Mouse (Mus musculus): ENCODE results near the gene Fgf15. TPM values are rescaled to one million over a fixed set of nuclear protein-coding genes. Genes with fewer than 3 reads are reported as not detected.

Fgf15 gene
- polyA plus RNA-seq (2012; rRNA removed) = 24.3 and 38.0 TPM in 2 replicates

DNA sequence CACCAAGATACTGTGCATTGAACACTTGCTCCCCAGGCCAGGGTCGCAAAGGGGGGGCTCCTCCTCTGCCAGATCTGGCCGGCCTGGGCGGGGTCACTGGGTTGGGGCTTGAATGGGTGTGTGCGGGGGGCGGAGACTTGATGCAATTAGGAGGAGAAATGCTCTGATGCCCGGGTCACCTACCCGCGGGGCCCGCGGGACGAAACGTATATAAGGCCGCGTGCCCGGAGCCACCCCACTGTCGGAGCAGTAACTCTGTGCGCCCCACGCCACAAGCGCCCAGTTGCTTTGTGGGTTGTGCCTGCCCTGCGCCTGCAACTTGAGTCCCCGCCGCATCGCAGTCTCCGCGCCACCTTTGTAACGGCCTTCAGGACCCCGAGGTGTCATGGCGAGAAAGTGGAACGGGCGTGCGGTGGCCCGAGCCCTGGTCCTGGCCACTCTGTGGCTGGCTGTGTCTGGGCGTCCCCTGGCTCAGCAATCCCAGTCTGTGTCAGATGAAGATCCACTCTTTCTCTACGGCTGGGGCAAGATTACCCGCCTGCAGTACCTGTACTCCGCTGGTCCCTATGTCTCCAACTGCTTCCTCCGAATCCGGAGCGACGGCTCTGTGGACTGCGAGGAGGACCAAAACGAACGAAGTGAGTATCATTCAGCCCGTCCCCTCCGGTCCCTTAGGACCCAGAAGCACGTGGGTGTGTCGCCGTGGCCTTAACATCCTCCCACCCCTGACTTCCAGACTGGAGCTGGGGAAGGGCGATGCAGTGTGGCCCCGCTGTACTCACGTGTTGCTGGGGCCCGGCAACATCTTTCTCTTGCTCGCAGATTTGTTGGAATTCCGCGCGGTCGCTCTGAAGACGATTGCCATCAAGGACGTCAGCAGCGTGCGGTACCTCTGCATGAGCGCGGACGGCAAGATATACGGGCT lies at the start of gene Fgf15:
Gene Fgf15 (plus strand): TSS at position 238 of the 925 bp plus-strand sequence.

DNA sequence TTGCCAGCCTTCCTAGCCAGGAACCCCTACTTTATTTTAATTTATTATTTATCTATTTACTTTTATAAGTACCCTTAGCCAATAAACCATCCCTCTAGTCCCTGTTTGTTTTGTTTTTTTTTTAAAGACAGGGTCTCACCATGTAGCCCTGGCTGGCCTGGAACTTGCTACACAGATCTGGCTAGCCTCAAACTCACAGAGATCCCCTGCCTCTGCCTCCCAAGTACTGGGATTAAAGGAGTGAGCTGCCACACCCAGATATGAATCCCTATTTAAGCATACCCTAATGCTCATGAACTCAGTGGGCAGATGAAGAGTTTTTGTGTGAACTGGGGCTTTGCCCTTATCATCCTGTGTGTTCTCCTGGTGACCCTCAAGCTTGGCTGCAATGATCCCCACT lies 49.3 kb upstream of the Fgf15 start, which contains the start of gene Fgf4:
Gene Fgf4 (plus strand): TSS at position 301 of the 400 bp plus-strand sequence.

DNA sequence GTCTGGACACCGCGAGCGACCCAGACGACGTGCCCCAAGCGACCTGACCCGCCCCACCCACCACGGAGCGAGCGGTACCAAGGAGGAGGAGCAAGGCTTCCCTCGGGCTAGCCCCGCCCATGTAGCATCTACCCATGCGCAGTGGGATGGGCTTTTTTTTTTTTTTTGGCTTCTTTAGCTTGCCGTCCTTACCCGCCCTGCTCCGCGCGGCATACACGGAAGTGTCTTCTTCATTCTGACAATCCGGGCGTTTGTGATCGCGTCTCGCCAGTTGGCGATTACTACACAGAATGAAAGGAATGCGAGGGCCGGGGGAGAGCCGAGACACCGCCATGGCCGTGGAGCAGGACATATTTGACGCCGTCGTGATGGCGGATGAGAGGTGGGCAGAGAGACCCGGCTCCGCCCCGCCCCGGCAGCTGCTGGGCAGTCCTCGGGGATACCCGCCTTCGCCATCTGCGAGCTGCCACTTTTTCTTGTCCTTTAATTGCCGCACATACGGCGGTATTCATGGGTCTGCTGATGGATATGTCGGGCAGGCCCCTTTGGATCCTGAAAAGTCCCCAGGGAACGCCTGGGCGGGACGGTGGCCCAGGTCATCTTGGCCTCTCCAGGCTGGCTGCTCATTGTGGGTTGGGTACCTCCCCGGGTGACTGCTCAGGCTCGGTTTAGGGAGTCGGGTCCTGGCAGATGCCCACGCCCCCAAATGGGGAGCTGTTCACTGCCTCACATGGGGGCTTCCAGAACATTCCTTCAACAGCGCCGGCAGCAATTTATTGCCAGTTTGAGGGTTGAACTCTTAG lies 18.8 kb downstream of the Fgf15 start, which contains the start of gene LTO1:
Gene LTO1 (plus strand): TSS at position 153 of the 803 bp plus-strand sequence.

DNA sequence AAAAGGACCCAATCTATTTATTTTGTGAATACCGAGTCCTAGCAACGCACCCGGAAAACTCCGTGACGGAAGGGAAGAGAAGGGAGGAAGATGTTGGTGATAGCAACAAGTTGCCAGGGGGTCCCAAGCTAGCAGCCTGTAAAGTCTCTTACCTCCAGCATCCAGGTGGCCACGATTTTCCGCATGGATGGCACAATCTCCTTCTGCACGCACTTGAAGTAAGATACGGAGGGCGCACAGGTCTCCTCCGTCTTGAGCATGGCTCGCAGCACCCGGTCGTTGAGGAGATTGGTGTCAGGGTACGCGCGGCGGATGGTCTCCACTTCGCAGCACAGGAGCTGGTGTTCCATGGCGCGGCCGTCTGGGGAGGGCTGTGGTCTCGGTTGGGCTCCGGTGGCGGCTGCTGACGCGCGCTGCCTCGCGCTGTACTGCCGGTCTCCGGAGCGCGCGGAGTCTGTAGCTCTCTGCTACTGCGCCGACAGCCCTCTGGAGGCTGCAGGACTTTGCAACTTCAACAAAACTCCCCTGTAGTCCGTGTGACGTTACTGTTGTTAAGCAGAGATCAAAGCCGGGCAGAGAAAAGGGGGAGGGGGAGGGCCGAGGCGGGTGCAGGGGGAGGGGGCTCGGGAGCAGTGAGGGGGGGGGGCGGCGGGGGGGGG lies 43.1 kb downstream of the Fgf15 start, which contains the start of gene Ccnd1:
Gene Ccnd1 (minus strand): TSS at position 582 of the 659 bp plus-strand sequence.

Other genes starting within 250 kb of the Fgf15 start
- gene Ano1, start 144.6 kb upstream of the Fgf15 start, polyA plus RNA-seq (2012; rRNA removed) = 14.8 and 15.5 TPM in 2 replicates
- 0.81 and 0.90 TPM in 2 replicates for gene Fgf3, start 58.4 kb upstream of the Fgf15 start, polyA plus RNA-seq (2012; rRNA removed)
- gene Fgf4, start 49.2 kb upstream of the Fgf15 start, polyA plus RNA-seq (2012; rRNA removed) = 0.02 and 0.21 TPM in 2 replicates
- gene LTO1, start 18.6 kb downstream of the Fgf15 start, polyA plus RNA-seq (2012; rRNA removed) = 56.0 and 66.6 TPM in 2 replicates
- gene Ccnd1, start 43.4 kb downstream of the Fgf15 start, polyA plus RNA-seq (2012; rRNA removed) = 151 and 193 TPM in 2 replicates

Measured in central nervous system, embryonic 11.5 days (tissue).